Mouse (Mus musculus) neural tube, embryonic 11.5 days (tissue): ENCODE measurements around the gene Tmem86a. TPM values are rescaled to one million over a fixed set of nuclear protein-coding genes. Genes with fewer than 3 reads are reported as not detected.

Experiments
- ATAC-seq: fragments of 200-750 bp; cut with Nextera tagmentation; 2 replicates; pipeline ENCODE4 v1.8.0; 2017; ENCODE audit warnings: moderate number of reproducible peaks, mild to moderate bottlenecking, moderate TSS enrichment, moderate library complexity; ENCODE audit not compliant: insufficient read depth, low FRiP score, low TSS enrichment
- DNase-seq: peaks from one replicate; pipeline ENCODE4 v3.0.0-alpha.2; 2015; ENCODE audit warnings: low spot score
- H3K27ac ChIP-seq: fragments of 300-500 bp; sonication (generic); 2 replicates; pipeline ENCODE4 v1.5.1; 2014; ENCODE audit warnings: low read depth, mild to moderate bottlenecking, low read length
- H3K27me3 ChIP-seq: fragments of 300-500 bp; sonication (generic); 2 replicates; pipeline ENCODE4 v1.6.1; 2014; ENCODE audit warnings: mild to moderate bottlenecking, low read length, mixed read lengths; ENCODE audit not compliant: control insufficient read depth, insufficient read depth
- H3K36me3 ChIP-seq: fragments of 300-500 bp; sonication (generic); 2 replicates; pipeline ENCODE4 v1.6.1; 2014; ENCODE audit warnings: mild to moderate bottlenecking, low read length, moderate library complexity, mixed read lengths; ENCODE audit not compliant: control insufficient read depth, insufficient read depth
- H3K4me1 ChIP-seq: fragments of 300-500 bp; sonication (generic); 2 replicates; pipeline ENCODE4 v1.6.1; 2014; ENCODE audit warnings: low read length, mixed read lengths; ENCODE audit not compliant: control insufficient read depth, insufficient read depth
- H3K4me2 ChIP-seq: fragments of 300-500 bp; sonication (generic); 2 replicates; pipeline ENCODE4 v1.6.1; 2014; ENCODE audit warnings: low read depth, mild to moderate bottlenecking, moderate library complexity
- H3K4me3 ChIP-seq: fragments of 300-500 bp; sonication (generic); 2 replicates; pipeline ENCODE4 v1.5.1; 2014; ENCODE audit warnings: low read depth, low read length
- H3K9ac ChIP-seq: fragments of 300-500 bp; sonication (generic); 2 replicates; pipeline ENCODE4 v1.6.1; 2014; ENCODE audit warnings: mild to moderate bottlenecking, low read length
- H3K9me3 ChIP-seq: fragments of 300-500 bp; sonication (generic); 2 replicates; pipeline ENCODE4 v1.6.1; 2016; ENCODE audit warnings: low read length; ENCODE audit not compliant: control insufficient read depth
- WGBS: fragments of 180-500 bp; shearing (Covaris S2); extraction: QIAGEN DNeasy Blood & Tissue Kit; methylation state at CpG from one replicate; pipeline ENCODE4 v1.1.7; 2014; 5-methylcytosine and 5-hydroxymethylcytosine counted together
- polyA plus RNA-seq: library from polyadenylated mRNA; unstranded; fragments of >200 nt; fragmentation: Nextera tagmentation; extraction: Ambion mirVana; gene quantifications from 2 replicates; pipeline ENCODE4 v1.2.1, GENCODE M21; 2014

Gene Tmem86a
- polyA plus RNA-seq, 1 experiment from 2014 or later, result 8.2 TPM

DNA sequence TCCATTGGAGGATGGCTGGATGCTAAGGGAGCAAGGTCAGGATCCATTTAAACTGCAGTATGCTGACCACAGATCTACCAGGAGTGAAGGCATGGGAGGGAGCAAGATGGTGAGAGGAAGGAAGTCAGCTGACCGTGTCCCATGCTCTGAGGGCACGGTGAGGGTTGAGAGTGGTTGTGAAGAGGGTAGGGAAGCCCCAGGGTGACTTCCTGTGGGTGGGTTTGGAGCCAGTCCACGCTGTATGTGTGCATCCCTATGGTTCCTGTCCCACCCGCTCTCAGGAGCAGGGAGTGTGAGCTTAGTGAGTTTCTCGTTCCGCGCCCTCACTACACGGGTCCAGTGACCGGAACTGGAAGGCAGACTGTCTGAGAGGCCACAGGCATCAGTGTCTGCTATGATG is 5.3 kb downstream of the Tmem86a start:
- Histone ChIP-seq H3K36me3 (no peaks in the 10 kb centered on the region), H3K9ac (no peak overlapping the region), H3K4me3 (no peak overlapping the region), H3K9me3 (no peaks in the 10 kb centered on the region), H3K4me2 (no peak overlapping the region), H3K27ac (no peak overlapping the region), H3K4me1 (no peaks in the 10 kb centered on the region), H3K27me3 (no peaks in the 10 kb centered on the region)
- DNase-seq, result no peak
- no peak for ATAC-seq
- WGBS, result 82% methylated on average over 9 of the region's 9 CpGs

DNA sequence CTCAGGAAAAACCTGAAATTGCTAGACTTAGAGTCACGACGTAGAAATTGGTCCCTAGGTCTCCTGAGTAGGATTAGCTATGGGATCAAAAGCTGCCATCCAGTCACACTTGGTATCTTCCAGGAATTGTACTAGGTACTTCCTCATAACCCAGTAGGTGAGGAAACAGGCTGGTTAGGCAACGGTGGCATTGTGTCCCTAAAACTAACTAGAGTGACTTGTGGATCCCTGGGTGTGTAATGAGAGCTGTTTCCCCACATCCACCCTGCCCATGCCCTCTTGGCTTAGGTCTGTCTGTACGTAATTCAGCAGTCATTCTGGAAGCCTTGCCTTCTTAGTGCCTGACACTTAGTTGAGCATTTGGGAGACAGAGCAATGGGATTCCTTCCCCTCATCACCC is 5.9 kb downstream of the Tmem86a start:
- no peaks in the 10 kb centered on the region for H3K27me3 ChIP-seq
- no peak overlapping the region for H3K9ac ChIP-seq
- 88% methylated on average over 4 of the region's 4 CpGs for WGBS
- H3K36me3 ChIP-seq, result no peaks in the 10 kb centered on the region
- H3K4me3 ChIP-seq, result no peak overlapping the region
- DNase-seq (no peak), ATAC-seq (no peak)
- H3K4me1 ChIP-seq, result no peaks in the 10 kb centered on the region
- H3K27ac ChIP-seq, result no peak overlapping the region
- no peak overlapping the region for H3K4me2 ChIP-seq
- no peaks in the 10 kb centered on the region for H3K9me3 ChIP-seq

DNA sequence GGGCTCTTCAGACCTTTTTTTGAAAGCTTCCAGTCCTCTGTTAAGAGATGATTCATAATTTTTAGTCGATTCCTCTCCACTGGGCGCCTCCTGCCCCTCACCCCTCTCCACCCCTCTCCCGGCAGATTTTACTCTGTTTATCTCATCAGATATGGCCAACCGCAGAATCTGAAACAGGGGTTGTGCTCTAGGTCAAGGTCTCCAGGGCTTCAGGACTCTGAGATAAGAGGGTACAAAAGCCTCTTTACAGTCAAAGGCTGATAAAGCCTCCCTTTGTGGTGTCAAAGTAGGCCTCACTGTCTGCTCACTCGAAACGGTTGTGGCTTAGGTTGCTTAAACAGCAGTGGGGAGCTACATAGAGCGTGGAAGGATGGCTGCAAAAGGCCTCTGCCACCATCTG is 8.9 kb downstream of the Tmem86a start:
- Histone ChIP-seq H3K27me3 (no peaks in the 10 kb centered on the region), H3K27ac (no peak overlapping the region), H3K9me3 (no peaks in the 10 kb centered on the region), H3K9ac (no peak overlapping the region), H3K4me2 (no peak overlapping the region), H3K4me3 (no peak overlapping the region), H3K36me3 (no peaks in the 10 kb centered on the region), H3K4me1 (no peaks in the 10 kb centered on the region)
- WGBS, result 83% methylated on average over 7 of the region's 7 CpGs
- ATAC-seq, result no peak
- DNase-seq, result no peak

DNA sequence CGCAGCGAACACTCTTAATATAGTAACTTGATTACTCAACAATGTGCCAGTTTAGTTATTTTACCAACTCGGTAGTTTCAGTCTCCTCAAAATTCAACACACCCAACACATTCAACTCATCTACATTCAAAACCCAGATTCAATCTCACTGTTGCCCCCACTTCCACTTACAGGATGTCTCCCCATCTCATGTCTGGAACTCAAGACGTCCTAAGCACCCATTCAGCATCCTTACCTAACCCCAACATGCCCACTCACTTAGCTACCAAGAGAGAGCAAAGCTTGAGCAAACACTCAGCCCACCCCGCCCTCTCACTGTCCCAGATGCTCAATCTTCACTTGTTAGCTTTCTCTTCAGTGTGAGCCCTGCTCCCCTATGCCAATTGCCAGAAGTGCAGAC is 11.2 kb downstream of the Tmem86a start:
- Histone ChIP-seq H3K27ac (no peak overlapping the region), H3K9ac (no peak overlapping the region), H3K9me3 (no peaks in the 10 kb centered on the region), H3K36me3 (no peaks in the 10 kb centered on the region), H3K27me3 (no peaks in the 10 kb centered on the region), H3K4me1 (no peaks in the 10 kb centered on the region), H3K4me3 (no peak overlapping the region), H3K4me2 (no peak overlapping the region)
- 82% methylated on average over 5 of the region's 5 CpGs for WGBS
- DNase-seq (no peak), ATAC-seq (no peak)

DNA sequence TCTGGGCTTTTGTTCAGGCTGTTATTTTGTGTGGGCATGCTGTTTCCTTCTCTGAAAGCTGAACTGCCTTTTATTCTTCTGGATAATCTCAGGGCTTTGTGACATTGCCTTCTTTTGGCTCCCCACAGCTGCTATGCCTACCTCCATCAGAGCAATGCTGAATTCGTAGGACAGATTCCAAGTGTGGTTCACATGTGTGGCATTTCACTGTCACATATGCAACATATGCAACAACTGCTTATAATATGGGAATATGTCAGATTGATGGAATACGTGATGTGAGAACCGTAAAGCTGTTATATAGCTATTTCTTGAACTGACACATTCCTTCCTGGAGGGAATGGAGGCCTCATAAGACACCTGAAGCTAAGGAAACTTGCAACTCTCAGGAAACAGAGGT is 16.5 kb downstream of the Tmem86a start:
- H3K4me2 ChIP-seq, result no peak overlapping the region
- no peak overlapping the region for H3K9ac ChIP-seq
- no peaks in the 10 kb centered on the region for H3K4me1 ChIP-seq
- H3K27ac ChIP-seq, result no peak overlapping the region
- H3K9me3 ChIP-seq, result no peaks in the 10 kb centered on the region
- ATAC-seq, result no peak
- H3K4me3 ChIP-seq, result no peak overlapping the region
- 81% methylated on average over 3 of the region's 3 CpGs for WGBS
- H3K36me3 ChIP-seq, result no peaks in the 10 kb centered on the region
- no peak for DNase-seq
- no peaks in the 10 kb centered on the region for H3K27me3 ChIP-seq

DNA sequence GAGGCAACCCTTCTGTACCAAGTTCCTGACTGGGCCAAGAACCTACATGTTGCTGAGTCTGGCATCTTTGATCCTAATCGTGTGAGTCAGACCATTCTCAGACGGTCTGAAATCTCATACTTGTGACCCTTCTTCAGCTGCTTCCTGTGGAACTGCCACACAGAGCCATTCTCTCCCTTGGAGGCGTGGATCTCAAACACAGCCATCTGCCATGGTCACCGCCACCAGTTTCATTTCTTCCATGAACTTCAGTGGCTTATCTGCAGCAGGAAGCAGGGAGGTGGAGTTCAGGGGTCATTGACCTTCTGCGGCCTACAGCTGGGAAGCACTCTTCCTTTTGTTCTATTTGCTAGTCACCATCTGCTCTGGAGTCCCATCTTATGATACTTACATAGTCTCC is 17.5 kb downstream of the Tmem86a start:
- ATAC-seq (no peak), DNase-seq (no peak)
- Histone ChIP-seq H3K9ac (no peak overlapping the region), H3K27me3 (no peaks in the 10 kb centered on the region), H3K4me3 (no peak overlapping the region), H3K4me2 (no peak overlapping the region), H3K9me3 (no peaks in the 10 kb centered on the region), H3K4me1 (no peaks in the 10 kb centered on the region), H3K27ac (no peak overlapping the region), H3K36me3 (no peaks in the 10 kb centered on the region)
- 61% methylated on average over 5 of the region's 5 CpGs for WGBS

DNA sequence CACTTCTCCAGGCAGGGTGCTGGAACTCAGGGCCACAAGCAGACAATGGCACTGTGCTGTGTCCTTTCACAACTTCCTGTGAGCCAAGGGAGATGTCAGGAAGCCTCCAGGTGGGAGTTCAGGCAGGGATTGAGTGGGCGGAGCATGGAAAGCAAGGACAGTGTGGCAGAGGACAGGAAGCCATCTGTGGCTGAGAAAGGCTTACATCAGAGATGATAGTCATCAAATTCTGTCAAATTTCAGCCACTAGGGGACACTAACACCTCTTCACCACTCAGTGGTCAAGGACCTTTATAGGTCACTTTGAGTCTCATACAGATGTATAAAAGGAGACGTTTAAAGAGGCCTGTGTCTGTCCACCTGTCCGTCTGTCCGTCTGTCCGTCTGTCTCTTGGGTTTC is 22.1 kb downstream of the Tmem86a start:
- no peaks in the 10 kb centered on the region for H3K36me3 ChIP-seq
- H3K4me1 ChIP-seq, result no peaks in the 10 kb centered on the region
- no peaks in the 10 kb centered on the region for H3K9me3 ChIP-seq
- no peak overlapping the region for H3K4me2 ChIP-seq
- no peak overlapping the region for H3K4me3 ChIP-seq
- no peaks in the 10 kb centered on the region for H3K27me3 ChIP-seq
- H3K27ac ChIP-seq, result no peak overlapping the region
- H3K9ac ChIP-seq, result no peak overlapping the region
- no peak for ATAC-seq
- 68% methylated on average over 5 of the region's 5 CpGs for WGBS
- DNase-seq, result no peak

DNA sequence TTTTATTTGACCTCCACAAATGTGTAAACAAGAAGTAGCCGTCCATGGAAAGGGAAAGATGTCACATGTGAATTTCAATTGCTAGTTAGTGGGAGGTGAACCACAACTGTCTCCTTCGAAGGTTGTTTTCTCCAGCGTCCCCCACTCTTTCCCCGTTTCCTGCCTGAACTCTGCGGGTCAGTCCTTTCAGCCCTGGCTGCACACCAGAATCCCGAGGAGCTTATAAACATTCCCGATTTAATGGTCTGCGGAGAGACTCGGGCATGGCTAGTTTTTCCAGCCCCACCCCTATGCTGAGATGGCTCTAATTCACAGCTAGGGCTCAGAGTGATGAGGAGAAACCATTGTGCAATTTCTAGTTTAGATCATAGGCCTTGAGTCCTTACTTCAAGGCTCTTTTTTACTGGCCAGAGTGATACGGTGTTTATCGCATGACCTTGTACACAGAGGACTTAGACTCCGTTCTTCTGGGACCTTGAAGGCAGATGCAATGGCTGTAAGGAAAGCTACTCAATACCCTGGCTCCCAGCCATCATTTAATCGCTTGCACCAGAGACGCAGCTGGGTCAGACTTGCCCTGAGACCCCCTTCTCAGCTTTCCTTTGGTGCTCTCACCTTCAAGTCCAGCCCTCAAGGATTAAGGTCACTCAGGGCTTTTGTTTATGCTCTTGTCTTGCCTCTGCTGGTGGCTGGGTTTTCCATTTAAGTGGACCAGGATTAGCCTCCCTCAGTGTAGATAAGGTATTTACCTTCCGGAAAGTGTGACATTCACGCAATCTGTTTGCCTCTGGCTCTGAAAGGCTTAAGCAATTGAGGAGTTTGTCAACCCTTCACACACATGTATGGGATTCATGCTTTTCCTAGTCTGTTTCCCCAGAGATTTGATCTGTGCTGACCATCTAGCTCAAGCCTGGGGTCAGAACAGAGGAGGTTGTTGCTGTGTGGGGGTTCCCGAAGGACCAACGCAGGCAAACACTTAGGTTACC is 23.4 kb downstream of the Tmem86a start:
- no peaks in the 10 kb centered on the region for H3K27me3 ChIP-seq
- no peak overlapping the region for H3K27ac ChIP-seq
- no peak for ATAC-seq
- no peaks in the 10 kb centered on the region for H3K36me3 ChIP-seq
- no peak overlapping the region for H3K4me2 ChIP-seq
- no peak for DNase-seq
- no peaks in the 10 kb centered on the region for H3K4me1 ChIP-seq
- H3K4me3 ChIP-seq, result no peak overlapping the region
- no peak overlapping the region for H3K9ac ChIP-seq
- 64% methylated on average over 18 of the region's 18 CpGs for WGBS
- H3K9me3 ChIP-seq, result no peaks in the 10 kb centered on the region

DNA sequence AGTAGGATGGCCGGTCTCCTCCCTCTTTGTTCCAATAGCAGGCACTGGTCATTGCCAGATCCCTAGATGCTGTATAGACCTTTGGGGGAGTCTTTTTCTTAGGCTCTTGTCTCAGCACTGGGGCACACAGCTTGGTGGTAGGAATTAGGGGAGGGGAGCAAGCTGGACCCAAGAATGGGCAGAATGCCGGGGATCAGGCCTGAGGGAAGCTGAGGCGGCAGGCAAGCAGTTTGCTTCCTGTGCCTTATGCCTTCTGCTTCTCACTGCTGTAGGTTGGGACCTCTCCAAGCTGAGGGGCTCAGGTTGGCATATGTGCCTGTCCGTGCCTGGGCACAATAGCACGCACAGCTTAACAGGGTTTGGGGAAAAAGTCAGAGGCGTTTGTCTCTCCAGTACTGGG is 25.8 kb downstream of the Tmem86a start:
- H3K4me3 ChIP-seq, result no peak overlapping the region
- no peaks in the 10 kb centered on the region for H3K4me1 ChIP-seq
- H3K36me3 ChIP-seq, result no peaks in the 10 kb centered on the region
- no peak overlapping the region for H3K4me2 ChIP-seq
- no peak for DNase-seq
- H3K9ac ChIP-seq, result no peak overlapping the region
- no peaks in the 10 kb centered on the region for H3K9me3 ChIP-seq
- no peaks in the 10 kb centered on the region for H3K27me3 ChIP-seq
- no peak overlapping the region for H3K27ac ChIP-seq
- 84% methylated on average over 6 of the region's 6 CpGs for WGBS
- no peak for ATAC-seq
